Mouse (Mus musculus) forebrain, embryonic 11.5 days (tissue): ENCODE data around the gene Pex26. TPM values are rescaled to one million over a fixed set of nuclear protein-coding genes. Genes with fewer than 3 reads are reported as not detected.

Source experiments
- ATAC-seq: fragments of 200-750 bp; cut with Nextera tagmentation; replicated peaks from 2 replicates; pipeline ENCODE4 v1.8.0; 2017; ENCODE audit warnings: moderate TSS enrichment; ENCODE audit not compliant: low FRiP score
- DNase-seq: peaks from one replicate; pipeline ENCODE4 v3.0.0-alpha.2; 2017; ENCODE audit warnings: low spot score
- H3K27ac ChIP-seq: fragments of 300-500 bp; sonication (generic); 2 replicates; pipeline ENCODE4 v1.5.1; 2014; ENCODE audit warnings: low read depth, low read length
- H3K27me3 ChIP-seq: fragments of 300-500 bp; sonication (generic); 2 replicates; pipeline ENCODE4 v1.6.1; 2014; ENCODE audit warnings: mild to moderate bottlenecking, low read length, mixed read lengths; ENCODE audit not compliant: control insufficient read depth, insufficient read depth
- H3K36me3 ChIP-seq: fragments of 300-500 bp; sonication (generic); 2 replicates; pipeline ENCODE4 v1.6.1; 2014; ENCODE audit warnings: mild to moderate bottlenecking, low read length, moderate library complexity, mixed read lengths; ENCODE audit not compliant: control insufficient read depth, insufficient read depth
- H3K4me1 ChIP-seq: fragments of 300-500 bp; sonication (generic); replicated peaks from 2 replicates; pipeline ENCODE4 v1.6.1; 2014; ENCODE audit warnings: low read length, mixed read lengths; ENCODE audit not compliant: control insufficient read depth, insufficient read depth
- H3K4me2 ChIP-seq: fragments of 300-500 bp; sonication (generic); 2 replicates; pipeline ENCODE4 v1.6.1; 2014; ENCODE audit warnings: low read depth, mild to moderate bottlenecking, low read length, moderate library complexity, mixed read lengths; ENCODE audit not compliant: severe bottlenecking
- H3K4me3 ChIP-seq: fragments of 300-500 bp; sonication (generic); 2 replicates; pipeline ENCODE4 v1.5.1; 2014; ENCODE audit warnings: low read depth, low read length
- H3K9ac ChIP-seq: fragments of 300-500 bp; sonication (generic); 2 replicates; pipeline ENCODE4 v1.6.1; 2014; ENCODE audit warnings: low read length
- H3K9me3 ChIP-seq: fragments of 300-500 bp; sonication (generic); 2 replicates; pipeline ENCODE4 v1.6.1; 2016; ENCODE audit warnings: low read length, mixed read lengths; ENCODE audit not compliant: control insufficient read depth
- WGBS: fragments of 180-500 bp; shearing (Covaris S2); extraction: QIAGEN DNeasy Blood & Tissue Kit; methylation state at CpG from one replicate; pipeline ENCODE4 v1.1.7; 2014; 5-methylcytosine and 5-hydroxymethylcytosine counted together
- polyA plus RNA-seq: library from polyadenylated mRNA; unstranded; fragments of >200 nt; fragmentation: Nextera tagmentation; extraction: Ambion mirVana; gene quantifications from 2 replicates; pipeline ENCODE4 v1.2.1, GENCODE M21; 2014

Gene Pex26
- polyA plus RNA-seq, 1 experiment from 2014 or later, result 8.7 TPM

- Histone ChIP-seq H3K4me2 (peak within 1 kb of the TSS; percentile 66), H3K36me3 (no peaks in the 10 kb centered on the region), H3K4me1 (peaks cover 2% of the 10 kb centered on the region; the same call in 1 of the 2 replicates), H3K9me3 (no peaks in the 10 kb centered on the region), H3K27ac (no peak within 1 kb of the TSS), H3K27me3 (no peaks in the 10 kb centered on the region), H3K4me3 (peak within 1 kb of the TSS; percentile 49), H3K9ac (peak within 1 kb of the TSS; percentile 54)
- 11% methylated on average over 35 of the region's 35 CpGs for WGBS
- ATAC-seq (peak; percentile 92), DNase-seq (peak; percentile 89)
Observed at GRCm38 (mm10) chr6:121245127-121246036, 61.9 kb downstream of the Pex26 start, which contains the start of gene Usp18. Usp18 (plus strand) TSS chr6:121245906.

DNA sequence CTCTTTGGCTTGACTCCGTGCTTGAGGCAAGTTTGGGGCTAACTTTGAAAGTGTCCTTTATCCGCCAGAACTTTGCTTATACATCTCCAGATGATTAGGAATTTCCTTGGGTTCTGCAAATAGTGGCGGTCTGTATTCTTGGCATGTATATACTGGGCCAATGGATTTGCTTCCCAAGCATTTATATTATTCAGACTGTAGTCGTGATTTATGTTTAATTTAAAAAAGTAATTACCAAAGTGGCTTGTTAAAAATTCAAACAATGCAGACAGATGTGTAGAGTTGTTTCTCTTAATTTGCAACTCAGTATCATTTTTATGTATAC lies 62.5 kb downstream of the Pex26 start:
- Histone ChIP-seq H3K9me3 (no peaks in the 10 kb centered on the region), H3K4me1 (peaks cover 2% of the 10 kb centered on the region; the same call in 1 of the 2 replicates), H3K4me3 (peak overlapping the region; percentile 49), H3K9ac (peak overlapping the region; percentile 54), H3K27ac (no peak overlapping the region), H3K27me3 (no peaks in the 10 kb centered on the region), H3K4me2 (peak overlapping the region; percentile 66), H3K36me3 (no peaks in the 10 kb centered on the region)
- ATAC-seq, result no peak
- 17% methylated on average over 4 of the region's 4 CpGs for WGBS
- no peak for DNase-seq

Other genes starting within 250 kb of the Pex26 start
- gene Mical3, start 52.7 kb upstream of the Pex26 start, polyA plus RNA-seq, result 15.7 and 18.0 TPM in 2 replicates
- gene Tuba8, start 27.0 kb downstream of the Pex26 start, polyA plus RNA-seq, result 0.35 and 0.39 TPM in 2 replicates
- gene Usp18, start 62.2 kb downstream of the Pex26 start, polyA plus RNA-seq, result 1.2 and 1.3 TPM in 2 replicates
- 1.2 and 1.3 TPM in 2 replicates for gene Slc6a13, start 116.6 kb downstream of the Pex26 start, polyA plus RNA-seq
- gene Slc6a12, start 159.4 kb downstream of the Pex26 start, polyA plus RNA-seq, result 0.15 TPM in 1 of 2 replicates, not detected in the other